Mouse (Mus musculus) thymus, adult 18-20 months (tissue): ENCODE results near the gene Fbxo3.
"Not testable (repeated sequence)": the region's sequence is repeated elsewhere in the genome, so short reads cannot be mapped to it uniquely, and the experiment has no call there.

ENCODE experiments used
- DNase-seq, 2 experiments: peaks; one replicate each; pipeline ENCODE4 v3.0.0; 2022; ENCODE audit warnings: mixed read lengths in 2 of 2

Gene Fbxo3

GRCm38 (mm10) chr2:104038236-104038635, 10.7 kb downstream of the Fbxo3 start:
- DNase-seq, result no peak

GRCm38 (mm10) chr2:104041632-104042031, 14.1 kb downstream of the Fbxo3 start:
- no peak for DNase-seq

- no peak for DNase-seq
Observed at GRCm38 (mm10) chr2:104042766-104043165, 15.2 kb downstream of the Fbxo3 start.

GRCm38 (mm10) chr2:104043624-104044478, 16.3 kb downstream of the Fbxo3 start:
- no peak for DNase-seq

GRCm38 (mm10) chr2:104044479-104045080, 17.1 kb downstream of the Fbxo3 start:
- DNase-seq, result no peak

GRCm38 (mm10) chr2:104058381-104058780, 30.9 kb downstream of the Fbxo3 start:
- no peak for DNase-seq

- DNase-seq, result no peak
Observed at GRCm38 (mm10) chr2:104058954-104059353, 31.4 kb downstream of the Fbxo3 start.

GRCm38 (mm10) chr2:104059786-104060185, 32.3 kb downstream of the Fbxo3 start:
- no peak for DNase-seq

- DNase-seq, result no peak
Observed at GRCm38 (mm10) chr2:104060996-104061395, 33.5 kb downstream of the Fbxo3 start.

- no peak for DNase-seq
Observed at GRCm38 (mm10) chr2:104062665-104063064, 35.1 kb downstream of the Fbxo3 start.

GRCm38 (mm10) chr2:104064152-104064551, 36.6 kb downstream of the Fbxo3 start:
- no peak for DNase-seq

- DNase-seq, result not testable (repeated sequence)
Observed at GRCm38 (mm10) chr2:104065526-104065925, 38.0 kb downstream of the Fbxo3 start, which contains the start of gene Gm10912. Gm10912 (plus strand) TSS chr2:104065826.

- DNase-seq, result not testable (repeated sequence)
Observed at GRCm38 (mm10) chr2:104068450-104068849, 40.9 kb downstream of the Fbxo3 start, which contains the start of gene Gm10799. Gm10799 (minus strand) TSS chr2:104068550.

- peak; percentile 25 to 29 for DNase-seq
Observed at GRCm38 (mm10) chr2:104069704-104070185, 42.2 kb downstream of the Fbxo3 start, which contains the start of gene Cd59b. Cd59b (plus strand) TSS chr2:104069849.

GRCm38 (mm10) chr2:104078285-104078684, 50.8 kb downstream of the Fbxo3 start:
- DNase-seq, result not testable (repeated sequence)

- not testable (repeated sequence) for DNase-seq
Observed at GRCm38 (mm10) chr2:104081436-104082050, 54.0 kb downstream of the Fbxo3 start.

GRCm38 (mm10) chr2:104082474-104082873, 55.0 kb downstream of the Fbxo3 start:
- no peak for DNase-seq

GRCm38 (mm10) chr2:104084027-104084426, 56.5 kb downstream of the Fbxo3 start:
- not testable (repeated sequence) for DNase-seq

GRCm38 (mm10) chr2:104087562-104087961, 60.0 kb downstream of the Fbxo3 start:
- DNase-seq, result not testable (repeated sequence)

- no peak for DNase-seq
Observed at GRCm38 (mm10) chr2:104093305-104093704, 65.8 kb downstream of the Fbxo3 start.

- peak; percentile 8 to 20 for DNase-seq
Observed at GRCm38 (mm10) chr2:104095741-104096213, 68.3 kb downstream of the Fbxo3 start, which contains the start of gene Cd59a. Cd59a (plus strand) TSS chr2:104095801.

GRCm38 (mm10) chr2:104096256-104096655, 68.7 kb downstream of the Fbxo3 start:
- no peak for DNase-seq

GRCm38 (mm10) chr2:104096796-104097195, 69.3 kb downstream of the Fbxo3 start:
- not testable (repeated sequence) for DNase-seq
